In genomic region chr3:116594076-116594727, GRCm38 (mm10) we compare ENCODE assay signal across 8 mouse cellular contexts. TPM values are rescaled to one million over a fixed set of nuclear protein-coding genes. Genes with fewer than 3 reads are reported as not detected.
DNase-seq lines count a peak whose midpoint lies in the region; ATAC-seq and TF ChIP-seq lines count a peak whose summit lies in the region.

No protein-coding gene starts in this region.

- peak; percentile 73 for DNase-seq in embryo, embryonic 10 days (ENCODE audit: low spot score)
- no peak for DNase-seq in embryo, embryonic 9.5 days (ENCODE audit: extremely low spot score)
- no peak for DNase-seq in neural tube, embryonic 11.5 days (ENCODE audit: low spot score)
- no peak for DNase-seq in neural tube, embryonic 10.5 days (ENCODE audit: extremely low spot score, low spot score)
- DNase-seq in forebrain, postnatal 0 days: peak; percentile 72
- DNase-seq in lung, postnatal 36 days: peak; percentile 44
- no peak for DNase-seq in spleen, adult 12 weeks (ENCODE audit: low spot score)
- DNase-seq in thymus, postnatal 0 days (ENCODE audit: low spot score): no peak

- H3K4me3 ChIP-seq in neural tube, embryonic 11.5 days (ENCODE audit: low read depth, low read length): peak overlapping the region; percentile 82
- H3K4me3 ChIP-seq in forebrain, postnatal 0 days (ENCODE audit: low read depth, low read length): peak overlapping the region; percentile 91

- WGBS in neural tube, embryonic 11.5 days: 3% methylated on average over 22 of the region's 22 CpGs
- 3% methylated on average over 22 of the region's 22 CpGs for WGBS in forebrain, postnatal 0 days

- peak; percentile 74 for ATAC-seq in neural tube, embryonic 11.5 days (ENCODE audit: insufficient read depth, low FRiP score, low TSS enrichment)
- peak; percentile 87 for ATAC-seq in forebrain, postnatal 0 days

- no peaks in the 10 kb centered on the region for H3K4me1 ChIP-seq in neural tube, embryonic 11.5 days (ENCODE audit: control insufficient read depth, insufficient read depth, low read length)
- peaks cover 9% of the 10 kb centered on the region; the same call in 1 of the 2 replicates for H3K4me1 ChIP-seq in forebrain, postnatal 0 days (ENCODE audit: insufficient read depth)

- H3K27ac ChIP-seq in neural tube, embryonic 11.5 days (ENCODE audit: low read depth, low read length): peak overlapping the region; percentile 76; the same call in 1 of the 2 replicates
- peak overlapping the region; percentile 92 for H3K27ac ChIP-seq in forebrain, postnatal 0 days (ENCODE audit: low read depth, low read length)

- no peaks in the 10 kb centered on the region for H3K9me3 ChIP-seq in neural tube, embryonic 11.5 days (ENCODE audit: control insufficient read depth, low read length)
- no peaks in the 10 kb centered on the region for H3K9me3 ChIP-seq in forebrain, postnatal 0 days (ENCODE audit: low read length)

- no peaks in the 10 kb centered on the region for H3K27me3 ChIP-seq in neural tube, embryonic 11.5 days (ENCODE audit: control insufficient read depth, insufficient read depth, low read length)
- H3K27me3 ChIP-seq in forebrain, postnatal 0 days (ENCODE audit: insufficient read depth, low read length): no peaks in the 10 kb centered on the region

- peak overlapping the region; percentile 57 for H3K9ac ChIP-seq in neural tube, embryonic 11.5 days (ENCODE audit: low read length)
- peak overlapping the region; percentile 65 for H3K9ac ChIP-seq in forebrain, postnatal 0 days

- TF ChIP-seq CTCF in forebrain, postnatal 0 days (IDR thresholded peaks at IDR 0.05; ENCODE audit: low read depth): peak; percentile 63

- H3K36me3 ChIP-seq in neural tube, embryonic 11.5 days (ENCODE audit: control insufficient read depth, insufficient read depth, low read length): peaks cover 2% of the 10 kb centered on the region; the same call in 1 of the 2 replicates
- peaks cover 15% of the 10 kb centered on the region for H3K36me3 ChIP-seq in forebrain, postnatal 0 days (ENCODE audit: insufficient read depth)

- H3K4me2 ChIP-seq in neural tube, embryonic 11.5 days (ENCODE audit: low read depth): peak overlapping the region; percentile 53
- H3K4me2 ChIP-seq in forebrain, postnatal 0 days (ENCODE audit: low read depth): peak overlapping the region; percentile 58

RNA-seq across cellular contexts. Expression of gene Sass6, which starts 0.6 kb away (rescaled TPM):
- polyA plus RNA-seq in neural tube, embryonic 11.5 days (2014; fragmentation: Nextera tagmentation; extraction: Ambion mirVana): 33.0 and 36.2 TPM in 2 replicates
- 8.7 and 10.3 TPM in 2 replicates for total RNA-seq in forebrain, postnatal 0 days (2014; rRNA removed)
- 6.0 and 8.0 TPM in 2 replicates for polyA plus RNA-seq in forebrain, postnatal 0 days (2015; fragmentation: Nextera tagmentation; extraction: Ambion mirVana)
- 21.7 and 23.7 TPM in 2 replicates for polyA plus RNA-seq in thymus, postnatal 0 days (2015; fragmentation: Nextera tagmentation; extraction: Ambion mirVana)

RNA-seq across cellular contexts. Expression of gene Trmt13, which starts 20.2 kb away (rescaled TPM):
- polyA plus RNA-seq in neural tube, embryonic 11.5 days (2014; fragmentation: Nextera tagmentation; extraction: Ambion mirVana): 18.8 and 23.4 TPM in 2 replicates
- total RNA-seq in forebrain, postnatal 0 days (2014; rRNA removed): 13.5 and 21.0 TPM in 2 replicates
- 10.3 and 14.4 TPM in 2 replicates for polyA plus RNA-seq in forebrain, postnatal 0 days (2015; fragmentation: Nextera tagmentation; extraction: Ambion mirVana)
- 25.0 and 30.6 TPM in 2 replicates for polyA plus RNA-seq in thymus, postnatal 0 days (2015; fragmentation: Nextera tagmentation; extraction: Ambion mirVana)

RNA-seq across cellular contexts. Expression of gene Lrrc39, which starts 31.4 kb away (rescaled TPM):
- polyA plus RNA-seq in neural tube, embryonic 11.5 days (2014; fragmentation: Nextera tagmentation; extraction: Ambion mirVana): 0.65 and 0.99 TPM in 2 replicates
- 0.08 TPM in 1 of 2 replicates, not detected in the other for total RNA-seq in forebrain, postnatal 0 days (2014; rRNA removed)
- polyA plus RNA-seq in forebrain, postnatal 0 days (2015; fragmentation: Nextera tagmentation; extraction: Ambion mirVana): 0.15 and 0.16 TPM in 2 replicates
- polyA plus RNA-seq in thymus, postnatal 0 days (2015; fragmentation: Nextera tagmentation; extraction: Ambion mirVana): 0.36 and 0.81 TPM in 2 replicates

Comparison
In these comparisons a context has a peak if more than half of its experiments do, and no peak if none do; other contexts are left out.
1. DNase-seq: peak in embryo, embryonic 10 days (single experiment), forebrain, postnatal 0 days (single experiment) and lung, postnatal 36 days (single experiment); none in embryo, embryonic 9.5 days (single experiment), neural tube, embryonic 11.5 days (single experiment), neural tube, embryonic 10.5 days (single experiment), spleen, adult 12 weeks (single experiment) and thymus, postnatal 0 days (single experiment).